Mouse (Mus musculus): Measurements from ENCODE around the gene Tbca. TPM values are rescaled to one million over a fixed set of nuclear protein-coding genes. Genes with fewer than 3 reads are reported as not detected.

Gene Tbca
- polyA plus RNA-seq, 1 experiment: 204 TPM

DNA sequence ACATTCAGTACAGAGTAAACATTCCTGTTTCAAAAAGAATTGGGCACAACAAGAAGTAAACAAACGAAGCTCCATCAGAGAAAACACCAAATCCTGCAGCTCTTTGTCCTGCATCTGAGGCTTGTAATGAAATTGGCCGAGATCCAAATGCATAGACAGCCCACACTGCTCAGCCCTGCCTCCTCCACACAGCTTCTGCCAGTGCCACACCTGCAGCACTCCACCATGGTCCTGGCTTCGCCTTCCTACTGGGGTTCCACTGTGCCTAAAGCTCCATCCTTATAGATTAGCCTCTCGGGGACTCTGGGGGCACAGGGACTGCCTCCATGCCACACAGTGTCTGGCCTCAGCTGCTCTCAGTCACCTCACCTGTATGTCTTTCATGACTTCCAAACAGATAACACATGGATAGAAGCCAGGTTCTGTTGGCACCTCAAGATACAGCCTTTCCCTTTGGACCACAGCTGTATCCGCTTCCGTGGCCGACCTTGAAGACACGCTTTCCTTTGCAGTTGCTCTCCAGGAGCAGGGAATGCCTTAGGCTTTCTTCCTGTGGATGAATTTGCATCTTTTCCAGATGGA is 50.1 kb downstream of the Tbca start:
- Histone ChIP-seq H3K4me3 (ENCODE audit: insufficient read depth, low read length) (no peak overlapping the region), H3K27ac (ENCODE audit: insufficient read depth, low read depth, low read length) (no peak overlapping the region), H3K4me1 (ENCODE audit: control insufficient read depth, insufficient read depth, low read length) (peaks cover 4% of the 10 kb centered on the region)
- TF ChIP-seq POLR2A (IDR thresholded peaks at IDR 0.05; ENCODE audit: borderline replicate concordance, low read depth, low read length): no peak
- no peak for TF ChIP-seq CTCF (IDR thresholded peaks at IDR 0.05; ENCODE audit: low read depth, low read length)

DNA sequence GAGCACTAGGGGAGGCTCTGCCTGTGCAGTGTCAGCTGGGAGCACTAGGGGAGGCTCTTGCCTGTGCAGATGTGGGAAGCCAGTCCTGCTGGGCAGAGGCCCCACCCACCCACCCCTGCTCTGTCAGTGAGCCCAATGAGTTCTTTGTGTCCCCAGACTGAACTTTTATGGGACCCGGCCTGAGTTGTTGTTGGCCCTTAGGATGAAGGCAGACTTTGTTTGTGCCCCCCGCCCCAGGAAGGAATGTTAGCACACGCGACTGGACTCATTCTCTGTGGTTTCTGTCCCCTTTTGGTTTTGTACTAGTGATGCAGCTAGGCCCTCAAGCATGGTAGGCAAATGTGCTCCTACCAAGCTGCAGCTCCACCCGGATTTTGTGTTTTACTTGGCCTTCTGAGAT is 54.5 kb downstream of the Tbca start:
- Histone ChIP-seq H3K4me1 (ENCODE audit: control insufficient read depth, insufficient read depth, low read length) (peaks cover 2% of the 10 kb centered on the region), H3K4me3 (ENCODE audit: insufficient read depth, low read length) (no peak overlapping the region), H3K27ac (ENCODE audit: insufficient read depth, low read depth, low read length) (no peak overlapping the region)
- no peak for TF ChIP-seq CTCF (IDR thresholded peaks at IDR 0.05; ENCODE audit: low read depth, low read length)
- TF ChIP-seq POLR2A (IDR thresholded peaks at IDR 0.05; ENCODE audit: borderline replicate concordance, low read depth, low read length): no peak

DNA sequence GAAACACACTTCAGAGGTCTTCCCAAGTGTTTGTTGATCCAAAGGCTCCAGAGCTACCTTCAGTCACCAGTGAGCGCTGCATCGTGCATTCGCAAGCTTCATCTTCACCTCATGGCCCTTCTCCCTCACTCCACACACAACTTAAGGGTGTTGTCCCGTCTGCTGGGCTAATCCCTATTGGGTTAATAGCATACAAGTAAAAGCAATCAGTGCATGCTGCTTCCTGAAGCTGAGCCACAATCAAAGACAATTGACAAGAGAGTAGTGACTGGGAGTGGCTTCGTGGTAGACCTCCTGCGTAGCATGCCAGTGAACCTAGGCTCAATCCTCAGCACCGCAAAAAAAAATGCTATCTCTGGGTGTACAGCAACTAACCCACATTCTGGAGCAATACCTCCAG is 59.2 kb downstream of the Tbca start:
- H3K4me1 ChIP-seq (ENCODE audit: control insufficient read depth, insufficient read depth, low read length): peaks cover 11% of the 10 kb centered on the region
- TF ChIP-seq POLR2A (IDR thresholded peaks at IDR 0.05; ENCODE audit: borderline replicate concordance, low read depth, low read length): no peak
- TF ChIP-seq CTCF (IDR thresholded peaks at IDR 0.05; ENCODE audit: low read depth, low read length): no peak
- H3K27ac ChIP-seq (ENCODE audit: insufficient read depth, low read depth, low read length): no peak overlapping the region
- H3K4me3 ChIP-seq (ENCODE audit: insufficient read depth, low read length): no peak overlapping the region

DNA sequence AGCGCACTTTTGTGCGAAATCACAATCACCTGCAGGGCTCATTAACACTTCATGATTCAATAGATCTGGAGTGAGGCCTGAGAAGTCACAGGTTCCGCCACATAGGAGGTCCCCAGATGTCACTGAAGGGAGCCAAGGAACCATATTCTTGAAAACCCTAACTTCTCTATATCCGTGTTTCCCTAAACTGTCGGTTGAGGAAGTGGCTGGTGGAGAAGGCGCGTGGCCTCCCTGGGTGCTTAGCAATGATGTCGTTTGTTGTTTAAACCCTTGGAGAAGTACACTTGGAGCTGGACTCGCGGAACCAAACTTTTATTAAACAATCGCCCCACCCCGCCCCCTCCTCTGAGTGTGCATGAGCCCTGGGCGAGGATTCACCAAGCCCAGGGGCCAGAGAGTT is 60.6 kb downstream of the Tbca start:
- H3K4me3 ChIP-seq (ENCODE audit: insufficient read depth, low read length): no peak overlapping the region
- peaks cover 11% of the 10 kb centered on the region for H3K4me1 ChIP-seq (ENCODE audit: control insufficient read depth, insufficient read depth, low read length)
- TF ChIP-seq POLR2A (IDR thresholded peaks at IDR 0.05; ENCODE audit: borderline replicate concordance, low read depth, low read length) (no peak), CTCF (IDR thresholded peaks at IDR 0.05; ENCODE audit: low read depth, low read length) (no peak)
- H3K27ac ChIP-seq (ENCODE audit: insufficient read depth, low read depth, low read length): peak overlapping the region; percentile 45; the same call in 1 of the 2 replicates

DNA sequence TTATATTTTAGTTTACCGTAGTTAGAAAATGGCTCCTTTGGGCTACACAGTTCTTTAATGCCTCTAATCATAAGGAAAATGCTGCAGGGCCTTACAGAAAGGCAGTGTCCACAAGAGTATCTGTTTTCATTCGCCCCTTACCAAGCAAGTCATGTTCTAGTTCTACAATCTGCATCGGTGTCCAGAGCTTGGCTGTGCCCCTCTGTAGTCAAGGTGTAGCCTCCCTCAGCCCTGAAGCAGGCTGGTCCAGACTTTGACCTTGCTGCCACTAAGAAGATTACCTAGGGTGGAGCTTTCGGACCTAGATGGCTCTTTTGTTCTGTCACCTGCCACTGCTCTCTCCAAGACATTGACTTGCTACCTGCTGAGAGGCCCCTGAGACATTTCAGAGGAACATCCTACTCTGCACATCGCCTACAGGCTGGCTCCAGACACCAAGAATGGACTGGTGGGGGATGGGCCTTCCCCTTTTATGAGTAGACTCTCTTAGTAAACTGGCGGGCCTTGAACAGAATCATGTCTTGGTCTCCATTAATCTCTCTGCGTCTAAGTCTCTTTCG is 69.4 kb downstream of the Tbca start:
- no peak overlapping the region for H3K27ac ChIP-seq (ENCODE audit: insufficient read depth, low read depth, low read length)
- TF ChIP-seq CTCF (IDR thresholded peaks at IDR 0.05; ENCODE audit: low read depth, low read length) (no peak), POLR2A (IDR thresholded peaks at IDR 0.05; ENCODE audit: borderline replicate concordance, low read depth, low read length) (no peak)
- H3K4me3 ChIP-seq (ENCODE audit: insufficient read depth, low read length): no peak overlapping the region
- no peaks in the 10 kb centered on the region for H3K4me1 ChIP-seq (ENCODE audit: control insufficient read depth, insufficient read depth, low read length)

DNA sequence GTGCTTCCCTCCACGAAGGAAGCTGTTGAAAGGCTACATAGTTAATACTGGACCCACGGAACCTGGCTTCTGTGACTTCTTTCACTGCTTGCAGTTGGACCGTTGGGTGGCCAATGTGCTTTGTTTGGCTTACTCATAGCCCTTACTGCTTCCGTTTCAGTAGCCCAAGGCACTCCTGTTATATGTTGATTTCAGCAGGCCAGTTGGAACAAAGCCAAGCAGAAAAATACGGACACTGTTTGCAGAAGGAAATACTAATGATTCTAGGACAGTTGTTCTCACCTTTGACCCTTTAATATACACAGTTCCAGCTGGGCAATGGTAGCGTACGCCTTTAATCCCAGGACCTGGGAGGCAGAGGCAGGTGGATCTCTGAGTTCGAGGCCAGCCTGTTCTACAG is 70.5 kb downstream of the Tbca start:
- H3K4me1 ChIP-seq (ENCODE audit: control insufficient read depth, insufficient read depth, low read length): no peaks in the 10 kb centered on the region
- no peak for TF ChIP-seq CTCF (IDR thresholded peaks at IDR 0.05; ENCODE audit: low read depth, low read length)
- TF ChIP-seq POLR2A (IDR thresholded peaks at IDR 0.05; ENCODE audit: borderline replicate concordance, low read depth, low read length): no peak
- H3K4me3 ChIP-seq (ENCODE audit: insufficient read depth, low read length): no peak overlapping the region
- no peak overlapping the region for H3K27ac ChIP-seq (ENCODE audit: insufficient read depth, low read depth, low read length)

DNA sequence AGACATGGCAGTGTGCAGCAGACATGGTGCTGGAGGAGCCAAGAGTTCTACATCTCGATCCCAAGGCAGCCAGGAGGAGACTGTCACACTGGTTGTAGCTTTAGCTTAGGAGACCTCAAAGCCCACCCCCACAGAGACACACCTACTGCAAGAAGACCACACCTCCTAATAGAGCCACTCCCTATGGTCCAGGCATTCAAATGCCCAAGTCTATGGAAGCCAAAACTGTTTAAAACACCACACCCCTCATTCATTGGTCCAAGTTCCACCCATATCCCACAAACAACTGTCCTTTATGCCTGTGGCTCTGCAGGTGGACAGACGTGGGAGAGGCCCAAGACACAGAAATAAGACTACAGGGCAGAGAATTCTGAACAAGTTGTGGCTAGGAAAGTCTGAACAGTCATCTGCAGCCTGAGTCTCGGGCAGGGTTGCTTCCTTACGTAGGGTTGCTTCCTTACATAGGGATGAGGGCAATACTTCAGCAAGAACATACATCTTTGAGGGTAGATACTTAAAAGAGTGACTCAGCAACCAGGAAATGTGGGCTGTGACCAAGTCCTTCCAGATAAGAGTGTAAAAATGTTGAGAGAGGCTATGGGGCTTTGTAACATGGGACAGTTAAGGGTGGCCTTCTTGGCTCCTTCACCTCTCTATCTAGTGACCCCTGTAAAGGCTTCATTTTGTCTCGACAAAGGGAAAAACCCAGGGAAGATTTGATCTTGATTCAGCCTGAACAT is 74.0 kb downstream of the Tbca start:
- Histone ChIP-seq H3K27ac (ENCODE audit: insufficient read depth, low read depth, low read length) (no peak overlapping the region), H3K4me3 (ENCODE audit: insufficient read depth, low read length) (no peak overlapping the region), H3K4me1 (ENCODE audit: control insufficient read depth, insufficient read depth, low read length) (no peaks in the 10 kb centered on the region)
- TF ChIP-seq CTCF (IDR thresholded peaks at IDR 0.05; ENCODE audit: low read depth, low read length) (no peak), POLR2A (IDR thresholded peaks at IDR 0.05; ENCODE audit: borderline replicate concordance, low read depth, low read length) (no peak)

DNA sequence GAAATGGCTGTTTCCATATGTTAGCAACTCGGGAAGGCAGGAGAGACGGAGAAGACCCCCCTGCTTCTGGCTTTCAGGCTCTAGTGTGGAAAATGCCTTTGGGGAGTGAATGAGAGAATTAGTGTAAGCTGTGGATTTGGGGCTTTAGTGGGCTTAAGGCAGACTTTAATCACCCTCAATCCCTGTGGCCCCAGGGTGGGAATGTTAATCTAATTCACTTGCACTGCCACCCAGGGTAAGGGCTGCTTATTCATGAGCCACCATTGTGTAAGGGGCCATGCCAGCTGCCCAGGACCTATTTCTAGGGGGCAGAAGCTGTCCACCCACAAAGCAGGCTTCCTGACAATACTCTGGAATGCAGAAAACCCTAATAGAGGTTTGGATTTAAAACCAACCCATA is 78.2 kb downstream of the Tbca start:
- TF ChIP-seq CTCF (IDR thresholded peaks at IDR 0.05; ENCODE audit: low read depth, low read length): no peak
- TF ChIP-seq POLR2A (IDR thresholded peaks at IDR 0.05; ENCODE audit: borderline replicate concordance, low read depth, low read length): no peak

DNA sequence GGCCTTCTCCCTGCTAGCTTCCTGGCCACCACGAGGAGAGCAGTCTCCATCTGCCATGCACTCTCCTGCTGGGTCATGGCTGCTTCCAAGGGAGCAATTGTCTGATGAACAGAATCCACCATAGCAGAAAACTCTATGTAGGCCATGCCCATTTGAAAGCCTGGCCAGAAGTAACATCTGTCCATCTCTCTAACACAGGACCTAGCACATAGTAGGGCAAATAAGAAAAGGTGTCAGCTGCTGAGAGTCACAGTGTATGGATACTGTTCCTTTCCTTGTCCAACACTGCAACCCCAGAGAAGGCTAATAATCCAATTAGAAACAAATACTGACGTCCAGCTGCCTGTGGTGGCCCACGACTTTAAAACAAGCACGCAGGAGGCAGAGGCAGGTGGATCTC is 79.1 kb downstream of the Tbca start:
- Histone ChIP-seq H3K27ac (ENCODE audit: insufficient read depth, low read depth, low read length) (no peak overlapping the region), H3K4me1 (ENCODE audit: control insufficient read depth, insufficient read depth, low read length) (peaks cover 3% of the 10 kb centered on the region; the same call in 1 of the 2 replicates), H3K4me3 (ENCODE audit: insufficient read depth, low read length) (no peak overlapping the region)
- TF ChIP-seq CTCF (IDR thresholded peaks at IDR 0.05; ENCODE audit: low read depth, low read length) (no peak), POLR2A (IDR thresholded peaks at IDR 0.05; ENCODE audit: borderline replicate concordance, low read depth, low read length) (no peak)

More for the DNA sequence above, 78.2 kb downstream of the Tbca start:
- Histone ChIP-seq H3K27ac (ENCODE audit: insufficient read depth, low read depth, low read length) (no peak overlapping the region), H3K4me1 (ENCODE audit: control insufficient read depth, insufficient read depth, low read length) (peaks cover 3% of the 10 kb centered on the region; the same call in 1 of the 2 replicates), H3K4me3 (ENCODE audit: insufficient read depth, low read length) (no peak overlapping the region)

DNA sequence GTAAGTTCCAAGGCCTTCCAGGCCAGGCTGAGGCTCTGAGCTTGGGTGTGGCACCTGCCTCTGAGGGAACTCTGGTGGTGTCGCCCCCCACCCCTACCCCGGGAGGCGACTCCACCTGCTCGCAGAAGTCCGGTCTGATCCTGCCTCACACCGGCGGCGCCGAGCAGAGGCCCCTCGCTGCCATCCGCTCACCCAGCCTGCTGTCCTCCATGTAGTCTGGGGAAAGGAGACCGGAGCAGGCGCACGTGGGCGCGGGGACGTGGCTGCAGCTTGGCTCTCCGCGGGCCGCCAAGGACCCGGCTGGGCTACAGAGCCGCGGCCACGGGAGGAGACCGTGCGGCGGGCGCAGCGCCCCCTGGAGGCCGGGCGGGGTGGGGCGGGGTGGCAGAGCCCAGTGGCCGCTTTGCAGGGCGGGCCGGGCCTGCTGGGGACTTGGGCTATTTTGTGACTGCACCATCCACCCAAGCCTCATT is 79.8 kb downstream of the Tbca start:
- H3K4me1 ChIP-seq (ENCODE audit: control insufficient read depth, insufficient read depth, low read length): peaks cover 3% of the 10 kb centered on the region; the same call in 1 of the 2 replicates
- peak overlapping the region; percentile 62 for H3K4me3 ChIP-seq (ENCODE audit: insufficient read depth, low read length)
- no peak overlapping the region for H3K27ac ChIP-seq (ENCODE audit: insufficient read depth, low read depth, low read length)
- TF ChIP-seq CTCF (IDR thresholded peaks at IDR 0.05; ENCODE audit: low read depth, low read length) (peak; percentile 43), POLR2A (IDR thresholded peaks at IDR 0.05; ENCODE audit: borderline replicate concordance, low read depth, low read length) (no peak)

All from bone marrow macrophage, adult 2 months (primary cell).